Mouse (Mus musculus) spleen, adult 2 months (tissue): ENCODE results near the gene Hibadh.

Experiments used
- CTCF ChIP-seq: fragments of 200-500 bp; IDR thresholded peaks from 2 replicates; pipeline ENCODE4 v1.5.1; 2011; ENCODE audit warnings: mild to moderate bottlenecking, inconsistent platforms; ENCODE audit not compliant: insufficient read depth, insufficient read length, insufficient replicate concordance; ENCODE audit errors: extremely low read depth
- POLR2A ChIP-seq: fragments of 200-500 bp; IDR thresholded peaks from 2 replicates; pipeline ENCODE4 v1.6.1; 2011; ENCODE audit warnings: low read depth, low read length, inconsistent platforms

GRCm38 (mm10) chr6:52508789-52509188 is 131.4 kb downstream of the Hibadh start:
- TF ChIP-seq CTCF (no peak), POLR2A (no peak)
